Mouse (Mus musculus): Measurements from ENCODE around the gene Trak1. TPM values are rescaled to one million over a fixed set of nuclear protein-coding genes. Genes with fewer than 3 reads are reported as not detected.

The Trak1 gene
- polyA plus RNA-seq, 1 experiment from 2014 or later = 11.6 TPM

DNA sequence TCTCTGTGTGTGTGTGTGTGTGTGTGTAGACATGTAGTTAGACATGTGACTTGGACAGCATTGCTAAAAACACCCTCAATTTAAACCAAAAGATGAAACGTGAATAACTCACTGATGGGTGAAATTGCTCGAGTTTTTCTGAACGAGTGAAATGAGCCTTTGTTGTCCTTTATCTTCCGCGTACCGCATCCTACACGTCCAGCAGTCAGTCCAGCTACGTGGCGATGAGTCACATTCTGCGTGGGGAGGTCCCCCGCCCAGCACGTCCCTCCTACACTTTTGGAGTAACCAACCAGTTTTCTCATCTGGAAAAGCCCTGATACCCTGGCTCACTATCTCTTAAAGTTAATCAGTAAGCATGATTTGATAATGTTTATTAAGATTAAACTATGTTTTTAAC, 116.9 kb downstream of the Trak1 start:
- Histone ChIP-seq H3K4me2 (ENCODE audit: low read length) (no peak overlapping the region), H3K36me3 (ENCODE audit: insufficient read depth, low read length) (no peaks in the 10 kb centered on the region), H3K27ac (no peak overlapping the region), H3K9ac (ENCODE audit: low read depth, low read length) (no peak overlapping the region), H3K27me3 (ENCODE audit: insufficient read depth, low read length) (no peaks in the 10 kb centered on the region), H3K9me3 (replicated peaks; ENCODE audit: low read length) (no peaks in the 10 kb centered on the region), H3K4me1 (replicated peaks; ENCODE audit: insufficient read depth, low read length) (no peaks in the 10 kb centered on the region; the same call in 1 of the 2 replicates), H3K4me3 (replicated peaks; ENCODE audit: low read depth, low read length) (no peak overlapping the region)
- 77% methylated on average over 12 of the region's 12 CpGs for WGBS
- ATAC-seq (replicated peaks; ENCODE audit: low FRiP score, low read depth) (no peak), DNase-seq (ENCODE audit: low spot score) (no peak)
- TF ChIP-seq CTCF (IDR thresholded peaks at IDR 0.05; ENCODE audit: low read depth) = no peak

DNA sequence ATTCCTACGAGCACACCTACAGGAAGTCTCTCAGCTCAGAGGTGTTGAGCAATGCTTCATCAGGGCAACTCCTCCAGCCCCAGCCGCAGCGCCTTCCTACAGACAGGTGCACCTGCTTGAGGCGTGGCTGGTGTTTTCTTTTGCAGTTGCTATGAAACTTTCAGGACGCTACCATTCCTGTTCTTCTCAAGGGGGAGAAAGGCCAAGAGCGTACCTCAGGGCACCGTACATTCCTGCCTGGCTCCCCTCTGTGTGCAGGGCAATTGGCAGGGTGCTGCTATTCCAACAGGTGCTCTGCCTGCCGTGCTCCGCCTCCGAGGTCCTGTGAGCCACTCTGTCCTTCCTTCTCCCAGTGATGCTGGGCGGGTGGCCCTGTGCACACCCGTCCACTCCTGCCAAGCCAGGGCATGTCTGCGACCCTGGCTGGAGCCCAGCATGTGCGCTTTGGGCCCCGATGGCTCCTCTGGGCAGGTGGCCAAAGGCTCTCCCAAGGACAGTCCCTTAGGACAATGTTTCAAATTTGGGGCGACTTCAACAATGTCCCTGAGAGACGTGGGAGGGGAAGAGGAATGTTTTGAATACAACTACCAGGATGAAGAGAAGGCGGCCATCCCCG, 118.4 kb downstream of the Trak1 start:
- peak; percentile 66; the same call in 1 of the 2 replicates for ATAC-seq (replicated peaks; ENCODE audit: low FRiP score, low read depth)
- no peak overlapping the region for H3K4me3 ChIP-seq (replicated peaks; ENCODE audit: low read depth, low read length)
- 60% methylated on average over 19 of the region's 19 CpGs for WGBS
- H3K4me2 ChIP-seq (ENCODE audit: low read length) = no peak overlapping the region
- H3K9ac ChIP-seq (ENCODE audit: low read depth, low read length) = no peak overlapping the region
- H3K27ac ChIP-seq = no peak overlapping the region
- TF ChIP-seq CTCF (IDR thresholded peaks at IDR 0.05; ENCODE audit: low read depth) = no peak
- H3K36me3 ChIP-seq (ENCODE audit: insufficient read depth, low read length) = no peaks in the 10 kb centered on the region
- no peak for DNase-seq (ENCODE audit: low spot score)
- no peaks in the 10 kb centered on the region for H3K9me3 ChIP-seq (replicated peaks; ENCODE audit: low read length)
- H3K27me3 ChIP-seq (ENCODE audit: insufficient read depth, low read length) = no peaks in the 10 kb centered on the region
- H3K4me1 ChIP-seq (replicated peaks; ENCODE audit: insufficient read depth, low read length) = no peaks in the 10 kb centered on the region; the same call in 1 of the 2 replicates

DNA sequence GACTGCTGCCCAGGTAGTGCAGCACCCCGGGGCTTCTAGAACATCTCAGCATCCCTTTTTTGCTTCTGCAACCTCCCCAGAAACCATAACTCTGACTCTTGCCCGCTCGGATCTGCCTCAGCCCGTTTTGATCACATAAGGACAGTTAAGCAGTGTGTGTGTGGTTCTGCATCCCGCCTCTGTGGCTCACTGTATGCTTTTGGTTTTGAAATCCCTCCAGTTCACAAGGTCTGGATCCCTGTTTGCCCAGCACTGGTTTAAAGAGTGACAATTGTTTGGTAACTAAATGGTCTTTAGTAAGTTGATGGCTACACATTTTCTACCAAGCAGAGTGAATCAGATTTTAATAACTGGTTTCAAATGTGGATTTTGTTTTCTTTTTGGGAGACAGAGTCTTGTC, 119.2 kb downstream of the Trak1 start:
- no peaks in the 10 kb centered on the region for H3K9me3 ChIP-seq (replicated peaks; ENCODE audit: low read length)
- no peaks in the 10 kb centered on the region for H3K27me3 ChIP-seq (ENCODE audit: insufficient read depth, low read length)
- H3K4me3 ChIP-seq (replicated peaks; ENCODE audit: low read depth, low read length) = no peak overlapping the region
- ATAC-seq (replicated peaks; ENCODE audit: low FRiP score, low read depth) (no peak), DNase-seq (ENCODE audit: low spot score) (no peak)
- H3K36me3 ChIP-seq (ENCODE audit: insufficient read depth, low read length) = no peaks in the 10 kb centered on the region
- no peaks in the 10 kb centered on the region; the same call in 1 of the 2 replicates for H3K4me1 ChIP-seq (replicated peaks; ENCODE audit: insufficient read depth, low read length)
- no peak overlapping the region for H3K27ac ChIP-seq
- TF ChIP-seq CTCF (IDR thresholded peaks at IDR 0.05; ENCODE audit: low read depth) = no peak
- H3K4me2 ChIP-seq (ENCODE audit: low read length) = no peak overlapping the region
- H3K9ac ChIP-seq (ENCODE audit: low read depth, low read length) = no peak overlapping the region
- 93% methylated on average over 5 of the region's 5 CpGs for WGBS

DNA sequence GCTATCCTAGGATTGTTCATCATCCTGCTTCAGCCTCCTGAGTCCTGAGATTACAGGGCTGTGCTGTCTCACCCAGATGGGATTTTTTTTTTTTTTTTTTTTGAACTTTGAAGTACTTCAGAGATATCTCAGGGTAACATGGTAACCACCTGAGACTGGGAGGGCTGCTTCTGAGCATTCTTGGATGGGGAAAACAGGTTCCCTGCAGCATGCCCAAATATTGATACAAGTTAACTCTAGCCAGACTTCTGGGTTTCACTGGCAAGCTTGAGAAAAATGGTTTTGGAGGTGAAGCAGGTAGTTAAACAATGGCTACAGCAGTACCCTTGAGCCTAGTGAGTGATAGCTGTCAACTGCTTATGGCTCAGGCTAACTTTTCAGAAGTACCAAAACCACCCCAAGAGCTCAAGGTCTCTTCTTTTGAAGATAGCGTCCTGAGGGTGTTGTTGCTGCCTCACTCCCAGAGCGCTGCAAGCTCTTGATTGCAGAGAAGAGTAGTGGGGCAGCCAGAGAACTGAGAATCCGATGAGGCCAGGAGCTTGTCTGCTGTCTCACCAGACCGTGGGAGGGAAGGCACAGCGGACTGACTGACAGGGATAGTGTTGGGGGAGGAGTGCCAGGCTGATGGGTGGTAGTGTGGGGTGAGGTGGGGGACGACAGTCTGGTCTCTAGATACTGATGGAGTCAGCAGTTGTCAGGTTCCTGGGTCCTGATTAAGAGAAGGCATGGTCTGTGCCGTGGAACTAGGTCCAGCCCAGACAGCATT, 119.8 kb downstream of the Trak1 start:
- 49% methylated on average over 7 of the region's 7 CpGs for WGBS
- Histone ChIP-seq H3K4me3 (replicated peaks; ENCODE audit: low read depth, low read length) (no peak overlapping the region), H3K27me3 (ENCODE audit: insufficient read depth, low read length) (no peaks in the 10 kb centered on the region), H3K9me3 (replicated peaks; ENCODE audit: low read length) (no peaks in the 10 kb centered on the region), H3K27ac (no peak overlapping the region), H3K36me3 (ENCODE audit: insufficient read depth, low read length) (no peaks in the 10 kb centered on the region), H3K4me2 (ENCODE audit: low read length) (no peak overlapping the region), H3K9ac (ENCODE audit: low read depth, low read length) (no peak overlapping the region), H3K4me1 (replicated peaks; ENCODE audit: insufficient read depth, low read length) (no peaks in the 10 kb centered on the region; the same call in 1 of the 2 replicates)
- no peak for ATAC-seq (replicated peaks; ENCODE audit: low FRiP score, low read depth)
- DNase-seq (ENCODE audit: low spot score) = no peak
- TF ChIP-seq CTCF (IDR thresholded peaks at IDR 0.05; ENCODE audit: low read depth) = no peak

DNA sequence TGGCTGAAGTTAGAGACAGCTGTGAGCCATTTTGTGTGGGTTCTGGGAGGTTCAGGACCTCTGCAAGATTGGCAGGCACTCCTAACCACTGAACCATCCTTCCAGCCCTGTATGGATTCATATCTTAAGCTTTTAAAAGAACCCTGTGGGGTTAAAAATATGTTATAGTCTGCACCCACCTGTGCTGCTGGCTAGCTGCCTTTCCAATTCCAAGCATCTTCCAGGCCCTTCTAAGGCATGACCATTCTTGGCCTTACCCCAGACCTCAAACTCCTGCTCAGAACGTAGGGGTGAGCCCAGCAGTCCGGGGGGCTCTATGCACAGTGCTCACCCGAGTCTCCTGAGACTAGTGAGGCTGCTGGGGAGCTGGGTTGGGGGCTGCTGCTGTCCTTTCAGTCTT, 121.7 kb downstream of the Trak1 start:
- H3K27ac ChIP-seq = no peak overlapping the region
- H3K36me3 ChIP-seq (ENCODE audit: insufficient read depth, low read length) = no peaks in the 10 kb centered on the region
- H3K9ac ChIP-seq (ENCODE audit: low read depth, low read length) = no peak overlapping the region
- no peaks in the 10 kb centered on the region for H3K27me3 ChIP-seq (ENCODE audit: insufficient read depth, low read length)
- H3K4me1 ChIP-seq (replicated peaks; ENCODE audit: insufficient read depth, low read length) = no peaks in the 10 kb centered on the region; the same call in 1 of the 2 replicates
- WGBS = 70% methylated on average over 3 of the region's 3 CpGs
- no peak overlapping the region for H3K4me3 ChIP-seq (replicated peaks; ENCODE audit: low read depth, low read length)
- H3K9me3 ChIP-seq (replicated peaks; ENCODE audit: low read length) = no peaks in the 10 kb centered on the region
- no peak for TF ChIP-seq CTCF (IDR thresholded peaks at IDR 0.05; ENCODE audit: low read depth)
- DNase-seq (ENCODE audit: low spot score) (no peak), ATAC-seq (replicated peaks; ENCODE audit: low FRiP score, low read depth) (no peak)
- H3K4me2 ChIP-seq (ENCODE audit: low read length) = no peak overlapping the region

DNA sequence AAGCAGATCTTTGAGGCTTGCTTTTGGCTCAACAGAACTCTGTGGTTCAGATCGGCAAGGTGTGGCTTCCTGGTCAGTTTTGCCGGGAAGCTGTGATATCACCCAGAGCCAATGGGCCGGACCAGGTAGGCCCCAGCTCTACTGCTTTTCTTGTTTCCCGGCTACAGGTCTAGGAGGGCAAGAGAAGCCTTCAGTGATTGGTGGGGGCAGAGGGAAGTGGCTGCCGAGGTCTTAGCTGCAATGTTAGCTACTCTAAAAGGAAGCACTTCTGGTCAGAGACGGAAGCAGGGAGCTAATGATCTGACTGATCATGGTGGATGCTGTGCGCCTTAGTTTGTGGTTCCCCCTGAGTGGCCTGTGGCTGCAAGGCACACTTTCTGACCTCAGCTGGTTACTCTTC, 122.3 kb downstream of the Trak1 start:
- Histone ChIP-seq H3K4me2 (ENCODE audit: low read length) (no peak overlapping the region), H3K9ac (ENCODE audit: low read depth, low read length) (no peak overlapping the region), H3K4me1 (replicated peaks; ENCODE audit: insufficient read depth, low read length) (no peaks in the 10 kb centered on the region; the same call in 1 of the 2 replicates), H3K4me3 (replicated peaks; ENCODE audit: low read depth, low read length) (no peak overlapping the region), H3K36me3 (ENCODE audit: insufficient read depth, low read length) (no peaks in the 10 kb centered on the region), H3K9me3 (replicated peaks; ENCODE audit: low read length) (no peaks in the 10 kb centered on the region), H3K27ac (no peak overlapping the region), H3K27me3 (ENCODE audit: insufficient read depth, low read length) (no peaks in the 10 kb centered on the region)
- 71% methylated on average over 7 of the region's 7 CpGs for WGBS
- no peak for DNase-seq (ENCODE audit: low spot score)
- no peak for TF ChIP-seq CTCF (IDR thresholded peaks at IDR 0.05; ENCODE audit: low read depth)
- no peak for ATAC-seq (replicated peaks; ENCODE audit: low FRiP score, low read depth)
